Mouse (Mus musculus) CH12.LX (cell line): ENCODE data around the gene Lamtor4. TPM values are rescaled to one million over a fixed set of nuclear protein-coding genes. Genes with fewer than 3 reads are reported as not detected.

Experiments used
- DNase-seq: peaks from one replicate; pipeline ENCODE4 v3.0.0-alpha.2; 2013; ENCODE audit errors: extremely low read depth
- H3K27ac ChIP-seq: 2 replicates; pipeline ENCODE4 v1.5.1; 2012; ENCODE audit warnings: low read depth, mild to moderate bottlenecking, control low read depth, moderate library complexity; ENCODE audit not compliant: insufficient read depth
- H3K27me3 ChIP-seq: replicated peaks from 2 replicates; pipeline ENCODE3; 2012; ENCODE audit warnings: inconsistent platforms
- H3K36me3 ChIP-seq, 2 experiments: replicated peaks in 1 of 2; 2 replicates each; pipeline versions ENCODE3 to v1.6.1; 2012; ENCODE audit warnings: inconsistent platforms in 1 of 2, low read length in 1 of 2, mild to moderate bottlenecking in 1 of 2, mixed read lengths in 1 of 2, moderate library complexity in 1 of 2; ENCODE audit not compliant: control insufficient read depth in 1 of 2, insufficient read depth in 1 of 2
- H3K4me1 ChIP-seq, 2 experiments: 2 replicates each; pipeline ENCODE4 v1.6.1; 2012; ENCODE audit warnings: inconsistent platforms in 1 of 2, moderate library complexity in 1 of 2; ENCODE audit not compliant: insufficient read depth in 2 of 2, control insufficient read depth in 1 of 2
- H3K4me2 ChIP-seq: 2 replicates; pipeline ENCODE4 v1.6.1; 2012; ENCODE audit warnings: low read depth, mild to moderate bottlenecking, control low read depth; ENCODE audit not compliant: poor library complexity, insufficient read depth, severe bottlenecking
- H3K4me3 ChIP-seq, 3 experiments: fragments of 150-350 bp in 1 of 3; sonication (generic) in 1 of 3; replicated peaks in 1 of 3; 2 replicates each; pipeline versions ENCODE3 to v1.5.1; 2011 to 2012; ENCODE audit warnings: low read depth in 2 of 3, low read length in 2 of 3, mild to moderate bottlenecking in 2 of 3, moderate library complexity in 2 of 3, control low read depth in 1 of 3, improper control_type of control experiment in 1 of 3, inconsistent platforms in 1 of 3, mixed read lengths in 1 of 3; ENCODE audit not compliant: poor library complexity in 1 of 3
- H3K79me2 ChIP-seq: replicated peaks from 2 replicates; pipeline ENCODE4 v1.6.1; 2012; ENCODE audit warnings: mild to moderate bottlenecking, moderate library complexity; ENCODE audit not compliant: control insufficient read depth, poor library complexity, insufficient read depth, severe bottlenecking; ENCODE audit errors: extremely low read depth
- H3K9ac ChIP-seq: 2 replicates; pipeline ENCODE4 v1.6.1; 2012; ENCODE audit warnings: low read depth, mild to moderate bottlenecking, control low read depth, moderate library complexity; ENCODE audit not compliant: insufficient read depth
- H3K9me3 ChIP-seq: replicated peaks from 2 replicates; pipeline ENCODE3; 2012; ENCODE audit warnings: low read length, inconsistent platforms, mixed read lengths
- BHLHE40 ChIP-seq: IDR thresholded peaks from 2 replicates; pipeline ENCODE4 v1.6.1; 2011; ENCODE audit warnings: mild to moderate bottlenecking, low read depth, low read length, improper control_type of control experiment
- CHD1 ChIP-seq: IDR thresholded peaks from 2 replicates; pipeline ENCODE4 v1.6.1; 2012; ENCODE audit warnings: low read depth, low read length, improper control_type of control experiment, inconsistent platforms
- CHD2 ChIP-seq: IDR thresholded peaks from 2 replicates; pipeline ENCODE4 v1.6.1; 2011; ENCODE audit warnings: low read length, improper control_type of control experiment
- CTCF ChIP-seq, 2 experiments: IDR thresholded peaks in 1 of 2; conservative IDR thresholded peaks in 1 of 2; 2 replicates each; pipeline ENCODE4 v1.5.1; 2011 to 2012; ENCODE audit warnings: low read depth in 2 of 2, low read length in 2 of 2, improper control_type of control experiment in 1 of 2, inconsistent platforms in 1 of 2, mild to moderate bottlenecking in 1 of 2, moderate library complexity in 1 of 2
- E2F4 ChIP-seq: IDR thresholded peaks from 2 replicates; pipeline ENCODE4 v1.6.1; 2011; ENCODE audit warnings: low read depth, low read length, improper control_type of control experiment; ENCODE audit not compliant: insufficient replicate concordance
- ELF1 ChIP-seq: IDR thresholded peaks from 2 replicates; pipeline ENCODE4 v1.6.1; 2014; ENCODE audit warnings: low read depth, mild to moderate bottlenecking, inconsistent platforms, low read length, improper control_type of control experiment
- ETS1 ChIP-seq: conservative IDR thresholded peaks from 2 replicates; pipeline ENCODE4 v1.6.1; 2012; ENCODE audit warnings: low read depth, mild to moderate bottlenecking, inconsistent platforms, low read length, improper control_type of control experiment, moderate library complexity
- GABPA ChIP-seq: IDR thresholded peaks from 2 replicates; pipeline ENCODE4 v1.6.1; 2012; ENCODE audit warnings: low read depth, low read length, improper control_type of control experiment, inconsistent platforms; ENCODE audit not compliant: insufficient replicate concordance
- HCFC1 ChIP-seq: IDR thresholded peaks from 2 replicates; pipeline ENCODE4 v1.6.1; 2012; ENCODE audit warnings: low read depth, mild to moderate bottlenecking, inconsistent platforms, low read length, improper control_type of control experiment
- JUN ChIP-seq: IDR thresholded peaks from 2 replicates; pipeline ENCODE4 v1.6.1; 2011; ENCODE audit warnings: low read depth, mild to moderate bottlenecking, low read length, improper control_type of control experiment, moderate library complexity; ENCODE audit not compliant: insufficient read depth
- JUND ChIP-seq: conservative IDR thresholded peaks from 2 replicates; pipeline ENCODE4 v1.6.1; 2011; ENCODE audit warnings: low read depth, low read length, improper control_type of control experiment
- KAT2A ChIP-seq: IDR thresholded peaks from 2 replicates; pipeline ENCODE4 v1.6.1; 2012; ENCODE audit warnings: low read length, improper control_type of control experiment, inconsistent platforms; ENCODE audit not compliant: insufficient replicate concordance
- MAX ChIP-seq: IDR thresholded peaks from 2 replicates; pipeline ENCODE4 v1.6.1; 2011; ENCODE audit warnings: low read length, improper control_type of control experiment
- MAZ ChIP-seq: IDR thresholded peaks from 2 replicates; pipeline ENCODE4 v1.6.1; 2012; ENCODE audit warnings: low read depth, mild to moderate bottlenecking, inconsistent platforms, low read length, improper control_type of control experiment, moderate library complexity
- NRF1 ChIP-seq: IDR thresholded peaks from 2 replicates; pipeline ENCODE4 v1.6.1; 2014; ENCODE audit warnings: low read depth, mild to moderate bottlenecking, inconsistent platforms, low read length, improper control_type of control experiment, moderate library complexity
- PAX5 ChIP-seq: IDR thresholded peaks from 2 replicates; pipeline ENCODE4 v1.6.1; 2012; ENCODE audit warnings: low read length, inconsistent platforms, mixed read lengths
- POLR2A ChIP-seq: IDR thresholded peaks from 2 replicates; pipeline ENCODE4 v1.6.1; 2011; ENCODE audit warnings: low read depth, mild to moderate bottlenecking, improper control_type of control experiment, low read length
- POLR2AphosphoS2 ChIP-seq: IDR thresholded peaks from 2 replicates; pipeline ENCODE4 v1.6.1; 2011; ENCODE audit warnings: low read depth, low read length, improper control_type of control experiment
- RAD21 ChIP-seq: IDR thresholded peaks from 2 replicates; pipeline ENCODE4 v1.6.1; 2011; ENCODE audit warnings: low read depth, mild to moderate bottlenecking, low read length, improper control_type of control experiment, moderate library complexity
- SIN3A ChIP-seq: IDR thresholded peaks from 2 replicates; pipeline ENCODE4 v1.6.1; 2012; ENCODE audit warnings: low read length, improper control_type of control experiment, inconsistent platforms
- SMC3 ChIP-seq: IDR thresholded peaks from 2 replicates; pipeline ENCODE4 v1.6.1; 2011; ENCODE audit warnings: low read depth, low read length, improper control_type of control experiment
- TBP ChIP-seq: conservative IDR thresholded peaks from 2 replicates; pipeline ENCODE4 v1.6.1; 2011; ENCODE audit warnings: low read depth, low read length, improper control_type of control experiment
- TCF12 ChIP-seq: IDR thresholded peaks from 2 replicates; pipeline ENCODE4 v1.6.1; 2014; ENCODE audit warnings: low read depth, mild to moderate bottlenecking, inconsistent platforms, low read length, improper control_type of control experiment
- UBTF ChIP-seq: IDR thresholded peaks from 2 replicates; pipeline ENCODE4 v1.6.1; 2012; ENCODE audit warnings: low read depth, mild to moderate bottlenecking, inconsistent platforms, low read length, improper control_type of control experiment, moderate library complexity
- USF1 ChIP-seq: IDR thresholded peaks from 2 replicates; pipeline ENCODE4 v1.6.1; 2014; ENCODE audit warnings: low read depth, mild to moderate bottlenecking, inconsistent platforms, low read length, improper control_type of control experiment
- USF2 ChIP-seq: conservative IDR thresholded peaks from 2 replicates; pipeline ENCODE4 v1.6.1; 2011; ENCODE audit warnings: low read depth, low read length, improper control_type of control experiment
- ZC3H11A ChIP-seq: IDR thresholded peaks from 2 replicates; pipeline ENCODE4 v1.6.1; 2012; ENCODE audit warnings: low read depth, mild to moderate bottlenecking, inconsistent platforms, low read length, improper control_type of control experiment
- ZKSCAN1 ChIP-seq: IDR thresholded peaks from 2 replicates; pipeline ENCODE4 v1.6.1; 2012; ENCODE audit warnings: low read depth, inconsistent platforms, low read length, improper control_type of control experiment, borderline replicate concordance
- ZMIZ1 ChIP-seq: IDR thresholded peaks from 2 replicates; pipeline ENCODE4 v1.6.1; 2012; ENCODE audit warnings: low read depth, mild to moderate bottlenecking, inconsistent platforms, low read length, improper control_type of control experiment
- ZNF384 ChIP-seq: IDR thresholded peaks from 2 replicates; pipeline ENCODE4 v1.6.1; 2012; ENCODE audit warnings: low read depth, low read length, improper control_type of control experiment, inconsistent platforms
- dilution Hi-C: fragments of 300-500 bp; cut with MboI; formaldehyde crosslinking; loops from 2 replicates; pipeline ENCODE4 v1.14.3; 2020; ENCODE audit warnings: low sequenced_read_pairs; ENCODE audit not compliant: extremely low pct_unique_long_range_greater_than_20kb, extremely low pct_ligation_motif_present
- in situ Hi-C: fragments of 300-500 bp; cut with MboI; formaldehyde crosslinking; loops from 3 replicates; pipeline ENCODE4 v1.14.3; 2019; ENCODE audit warnings: low sequenced_read_pairs, low pct_ligation_motif_present, low pct_unique_long_range_greater_than_20kb, mixed read lengths
- polyA plus RNA-seq: library from polyadenylated mRNA; unstranded; fragments of >175 nt; gene quantifications from 2 replicates; pipeline ENCODE4 v1.2.1, GENCODE M21; 2012; ENCODE audit warnings: low read depth; ENCODE audit not compliant: insufficient read length
- total RNA-seq, 2 experiments: library from RNA; depleted of rRNA; stranded (reverse); fragments of 300-350 nt in 1 of 2; fragments of >200 nt in 1 of 2; gene quantifications; 2 replicates each; pipeline ENCODE4 v1.2.3; 2012 to 2014

Gene Lamtor4
- total and polyA plus RNA-seq, 3 experiments: 24.5 to 44.0 (median 40.1) TPM

DNA sequence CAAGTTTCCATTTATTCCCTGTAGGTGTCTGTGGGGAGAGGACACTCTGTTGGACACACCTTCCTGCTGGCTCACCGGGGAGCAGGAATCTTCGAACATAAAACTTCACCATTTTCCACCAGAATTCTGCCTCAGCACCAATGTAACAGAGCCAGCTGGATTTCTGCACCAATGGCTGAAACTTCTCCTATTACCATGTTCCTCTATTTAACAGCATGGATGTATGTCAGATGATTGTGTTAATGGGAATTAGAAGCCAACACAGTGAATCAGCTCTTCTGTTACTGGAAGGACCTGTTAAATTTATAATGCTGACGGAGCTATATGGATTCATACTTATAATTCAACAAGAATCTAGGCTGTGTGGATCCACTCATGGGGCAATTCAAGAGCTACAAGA lies 25.8 kb upstream of the Lamtor4 start:
- H3K4me2 ChIP-seq: no peak overlapping the region
- DNase-seq: no peak

GRCm38 (mm10) chr5:138233778-138234177 lies 21.5 kb upstream of the Lamtor4 start:
- H3K4me2 ChIP-seq: no peak overlapping the region
- H3K4me1 ChIP-seq: no peaks in the 10 kb centered on the region
- no peaks in the 10 kb centered on the region for H3K36me3 ChIP-seq
- DNase-seq: no peak
- no peaks in the 10 kb centered on the region for H3K79me2 ChIP-seq
- H3K9me3 ChIP-seq: no peaks in the 10 kb centered on the region
- peaks cover 2% of the 10 kb centered on the region for H3K27me3 ChIP-seq
- H3K9ac ChIP-seq: no peak overlapping the region
- in situ Hi-C loops (loop anchor here (25.0 kb wide), 1 partner anchor 429 kb away; no protein-coding TSS in a partner anchor), dilution Hi-C loops (no loop called here)
- TF ChIP-seq ZNF384: no peak
- no peak for TF ChIP-seq USF2
- TF ChIP-seq MAX: no peak
- no peak for TF ChIP-seq UBTF
- TF ChIP-seq MAZ: no peak
- no peak for TF ChIP-seq TBP
- TF ChIP-seq ZMIZ1: no peak
- TF ChIP-seq ETS1: no peak
- no peak for TF ChIP-seq JUN
- TF ChIP-seq E2F4: no peak
- TF ChIP-seq ZC3H11A: no peak
- TF ChIP-seq CTCF (conservative IDR thresholded peaks at IDR 0.05 in 1 of 2, IDR thresholded peaks at IDR 0.05 in 1 of 2; ENCODE audit: low read depth in 2 of 2, low read length in 2 of 2): no peak
- TF ChIP-seq RAD21: no peak
- no peak for TF ChIP-seq CHD1
- no peak for TF ChIP-seq POLR2AphosphoS2
- no peak for TF ChIP-seq TCF12
- TF ChIP-seq KAT2A: no peak
- TF ChIP-seq SIN3A: no peak
- H3K27ac ChIP-seq: no peak overlapping the region
- H3K4me3 ChIP-seq: no peak overlapping the region

More for the DNA sequence above, 25.8 kb upstream of the Lamtor4 start:
- in situ Hi-C loops (loop anchor here (25.0 kb wide), 1 partner anchor 433 kb away; no protein-coding TSS in a partner anchor), dilution Hi-C loops (no loop called here)
- Histone ChIP-seq H3K4me3 (no peak overlapping the region), H3K9ac (no peak overlapping the region), H3K4me1 (peaks cover 0 to 5% of the 10 kb centered on the region in 2 experiments; a peak in 2 of 4 replicates), H3K79me2 (no peaks in the 10 kb centered on the region), H3K27ac (no peak overlapping the region), H3K27me3 (no peaks in the 10 kb centered on the region), H3K36me3 (no peaks in the 10 kb centered on the region), H3K9me3 (no peaks in the 10 kb centered on the region)
- TF ChIP-seq NRF1: no peak
- no peak for TF ChIP-seq PAX5
- TF ChIP-seq BHLHE40: no peak
- TF ChIP-seq CHD2: no peak
- TF ChIP-seq GABPA: no peak
- TF ChIP-seq RAD21: no peak
- TF ChIP-seq HCFC1: no peak
- TF ChIP-seq ELF1: no peak
- no peak for TF ChIP-seq CTCF (conservative IDR thresholded peaks at IDR 0.05 in 1 of 2, IDR thresholded peaks at IDR 0.05 in 1 of 2; ENCODE audit: low read depth in 2 of 2, low read length in 2 of 2)
- TF ChIP-seq ZKSCAN1: no peak
- no peak for TF ChIP-seq ZNF384
- TF ChIP-seq KAT2A: no peak
- no peak for TF ChIP-seq USF1
- no peak for TF ChIP-seq TBP
- TF ChIP-seq POLR2A: no peak
- TF ChIP-seq JUN: no peak
- no peak for TF ChIP-seq SMC3
- no peak for TF ChIP-seq JUND
